Mouse (Mus musculus) layer of hippocampus, adult 8-10 months (tissue): ENCODE results near the gene Gins1. TPM values are rescaled to one million over a fixed set of nuclear protein-coding genes. Genes with fewer than 3 reads are reported as not detected.
"Not testable (repeated sequence)": the region's sequence is repeated elsewhere in the genome, so short reads cannot be mapped to it uniquely, and the experiment has no call there.

Source experiments
- DNase-seq, 2 experiments: peaks; one replicate each; pipeline ENCODE4 v3.0.0; 2022; ENCODE audit warnings: low spot score in 2 of 2
- total RNA-seq, 4 experiments: library from RNA; stranded (reverse); gene quantifications; 2 replicates each; pipeline ENCODE4 v1.2.4; 2022

The Gins1 gene
- total RNA-seq, 4 experiments from 2014 or later = 0.81 to 3.7 (median 1.4) TPM

GRCm38 (mm10) chr2:150909429-150910039 lies 4.3 kb downstream of the Gins1 start:
- DNase-seq = peak; percentile 81 to 85

- no peak for DNase-seq
These were observed 5.2 kb downstream of the Gins1 start for GRCm38 (mm10) chr2:150910295-150910881.

- no peak for DNase-seq
These were observed 9.7 kb downstream of the Gins1 start for GRCm38 (mm10) chr2:150914781-150915515.

- DNase-seq = no peak
These were observed 10.6 kb downstream of the Gins1 start for GRCm38 (mm10) chr2:150915786-150916185.

- DNase-seq = no peak
These were observed 13.5 kb downstream of the Gins1 start for GRCm38 (mm10) chr2:150918720-150919119.

- no peak for DNase-seq
These were observed 15.3 kb downstream of the Gins1 start for GRCm38 (mm10) chr2:150920543-150920942.

GRCm38 (mm10) chr2:150921697-150922096 lies 16.5 kb downstream of the Gins1 start:
- DNase-seq = no peak

GRCm38 (mm10) chr2:150922165-150922564 lies 17.0 kb downstream of the Gins1 start:
- DNase-seq = no peak

GRCm38 (mm10) chr2:150923026-150923425 lies 17.8 kb downstream of the Gins1 start:
- no peak for DNase-seq

- DNase-seq = no peak
These were observed 18.3 kb downstream of the Gins1 start for GRCm38 (mm10) chr2:150923505-150923904.

GRCm38 (mm10) chr2:150927038-150927720 lies 22.0 kb downstream of the Gins1 start:
- no peak for DNase-seq

GRCm38 (mm10) chr2:150929156-150929555 lies 24.0 kb downstream of the Gins1 start:
- no peak for DNase-seq

- DNase-seq = no peak
These were observed 25.6 kb downstream of the Gins1 start for GRCm38 (mm10) chr2:150930806-150931205.

- no peak for DNase-seq
These were observed 28.3 kb downstream of the Gins1 start for GRCm38 (mm10) chr2:150933482-150933881.

- DNase-seq = no peak
These were observed 29.5 kb downstream of the Gins1 start for GRCm38 (mm10) chr2:150934659-150935058.

- no peak for DNase-seq
These were observed 38.8 kb downstream of the Gins1 start for GRCm38 (mm10) chr2:150944017-150944416.

GRCm38 (mm10) chr2:150947341-150947740 lies 42.1 kb downstream of the Gins1 start:
- DNase-seq = not testable (repeated sequence)

- DNase-seq = not testable (repeated sequence)
These were observed 42.8 kb downstream of the Gins1 start for GRCm38 (mm10) chr2:150947880-150948611.

- DNase-seq = no peak
These were observed 43.6 kb downstream of the Gins1 start for GRCm38 (mm10) chr2:150948786-150949185.

GRCm38 (mm10) chr2:150949652-150950051 lies 44.5 kb downstream of the Gins1 start:
- DNase-seq = no peak

GRCm38 (mm10) chr2:150950056-150950455 lies 44.9 kb downstream of the Gins1 start:
- no peak for DNase-seq
